Mouse (Mus musculus) cerebellum, postnatal 36 days (tissue): ENCODE data around the gene Ppm1a.
A peak's percentile ranks its signal among the peaks of the same experiment; 100 is the strongest.

Experiments used
- DNase-seq, 2 experiments: peaks; one replicate each; pipeline ENCODE4 v3.0.0; 2021 to 2022; ENCODE audit warnings: mixed read lengths in 2 of 2

Ppm1a gene

DNA sequence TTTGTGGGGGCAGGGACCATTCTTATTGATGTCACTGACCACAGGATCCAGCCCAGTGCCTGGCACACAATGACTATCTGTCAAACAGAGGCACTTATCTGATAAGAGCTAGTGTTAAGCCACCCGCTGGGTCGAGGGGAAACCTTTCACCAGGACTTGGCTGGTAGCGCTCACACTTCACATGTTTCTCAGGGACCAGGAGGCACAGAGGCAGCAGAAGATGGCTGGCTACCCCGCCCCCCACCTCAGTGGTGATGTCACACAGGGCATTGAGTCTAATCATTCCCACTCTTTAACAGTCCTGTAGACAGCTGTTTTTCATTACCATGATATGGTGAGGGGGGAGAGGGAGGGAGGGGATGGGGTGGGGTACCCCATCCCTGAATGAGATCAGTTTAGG is at the start of gene Ppm1a:
Gene Ppm1a (plus strand): TSS at position 370 of the 400 bp plus-strand sequence.
- DNase-seq: no peak

DNA sequence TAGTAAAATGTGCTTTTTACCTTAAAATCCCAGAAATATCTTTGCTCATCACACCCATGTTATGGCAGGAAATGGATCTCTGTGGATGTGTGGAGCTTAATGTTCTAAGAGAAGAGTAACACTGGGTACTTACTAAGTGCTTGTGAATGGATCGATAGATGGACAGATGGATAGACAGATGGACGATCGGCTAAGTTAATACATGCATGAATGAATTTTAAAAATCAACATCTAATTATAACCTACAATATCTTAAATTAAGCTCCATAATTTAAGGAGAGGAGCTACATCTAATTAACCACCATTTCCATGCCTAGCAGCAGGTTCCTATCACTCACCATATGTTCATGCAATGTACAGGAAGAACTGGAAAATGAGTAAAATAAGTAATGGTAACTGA is 47.3 kb upstream of the Ppm1a start:
- no peak for DNase-seq

DNA sequence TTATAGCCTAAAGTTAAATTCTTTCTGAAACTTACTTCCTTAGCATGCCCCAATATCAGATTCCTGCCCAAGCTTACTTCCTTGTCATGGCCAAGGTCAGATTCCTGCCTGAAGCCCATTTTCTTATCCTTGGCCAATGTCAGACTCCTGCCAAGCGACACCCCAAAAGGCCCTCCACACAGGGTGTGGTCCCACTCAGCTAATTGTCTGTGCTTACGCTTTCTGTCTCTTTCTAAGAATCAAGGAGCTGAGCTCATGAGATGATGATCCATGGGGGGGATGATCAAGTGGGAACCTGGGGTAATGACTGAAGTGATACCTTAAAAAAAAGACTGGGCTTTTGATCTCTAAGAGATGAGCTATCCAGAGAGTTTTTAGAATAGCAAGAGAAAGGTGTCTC is 42.4 kb upstream of the Ppm1a start:
- DNase-seq: no peak

DNA sequence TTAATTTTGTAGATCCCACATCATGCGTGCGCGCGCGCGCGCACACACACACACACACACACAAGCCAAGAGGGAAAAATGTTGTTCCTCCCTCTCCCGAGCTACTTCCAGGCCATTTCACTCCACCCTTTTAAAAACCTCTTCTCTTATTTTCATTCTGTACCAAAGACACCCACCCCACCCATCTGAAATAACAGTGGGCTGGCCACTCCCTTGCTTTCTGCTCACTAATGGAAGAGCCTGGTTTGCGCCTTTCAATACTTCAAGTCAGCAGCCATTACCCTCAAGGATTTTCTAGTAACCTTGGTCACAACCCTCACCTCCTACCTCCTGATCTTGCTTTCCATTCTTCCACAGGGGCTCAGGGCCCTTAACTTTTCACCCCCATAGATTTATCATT is 41.4 kb upstream of the Ppm1a start:
- DNase-seq: no peak

DNA sequence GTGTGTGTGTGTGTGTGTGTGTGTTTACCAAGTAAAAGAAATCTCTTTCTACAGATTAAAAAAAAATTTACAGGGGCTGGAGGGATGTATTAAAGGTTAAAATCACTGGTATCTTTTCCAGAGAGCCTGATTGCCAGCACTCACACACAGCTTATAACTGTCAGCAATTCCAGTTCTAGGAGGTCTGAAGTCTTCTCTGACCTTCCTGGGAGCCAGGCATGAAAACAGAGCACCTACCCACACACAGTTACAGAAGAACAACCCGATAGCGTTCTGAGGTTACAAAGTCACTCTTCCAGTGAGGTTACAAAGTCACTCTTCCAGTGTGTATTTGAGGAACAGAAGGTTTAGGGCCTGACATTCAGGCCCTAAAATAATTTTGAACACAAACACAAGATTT is 38.2 kb upstream of the Ppm1a start:
- no peak for DNase-seq

DNA sequence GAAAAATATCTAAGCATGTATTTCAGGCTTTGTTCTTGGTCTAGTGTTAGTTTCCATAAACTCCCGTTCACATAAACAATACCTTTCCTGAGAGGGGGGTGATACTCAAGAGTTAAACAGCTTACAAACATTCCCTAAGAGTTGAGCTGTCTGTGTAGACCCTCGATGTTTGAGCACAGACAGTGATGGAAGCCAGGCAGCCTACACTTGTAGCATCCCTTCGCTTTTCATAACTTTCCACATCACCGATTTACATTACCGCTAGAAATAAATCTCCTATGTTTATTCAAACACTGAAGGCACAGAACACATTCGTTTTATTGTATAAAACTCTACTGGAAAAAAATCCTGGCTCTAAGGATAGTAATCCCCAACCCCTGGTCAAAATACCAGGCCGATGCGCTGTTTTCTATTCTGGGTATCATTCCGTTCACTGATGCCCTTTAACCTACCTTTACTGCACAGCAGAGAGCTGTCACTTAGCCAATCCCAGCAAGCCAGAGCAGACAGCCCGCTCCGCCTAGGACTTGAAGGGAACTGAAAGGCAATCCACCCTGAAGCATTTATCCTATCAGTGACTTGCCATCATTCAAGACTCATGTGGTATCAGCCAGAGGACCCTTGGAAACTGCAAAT is 37.7 kb upstream of the Ppm1a start:
- no peak for DNase-seq

DNA sequence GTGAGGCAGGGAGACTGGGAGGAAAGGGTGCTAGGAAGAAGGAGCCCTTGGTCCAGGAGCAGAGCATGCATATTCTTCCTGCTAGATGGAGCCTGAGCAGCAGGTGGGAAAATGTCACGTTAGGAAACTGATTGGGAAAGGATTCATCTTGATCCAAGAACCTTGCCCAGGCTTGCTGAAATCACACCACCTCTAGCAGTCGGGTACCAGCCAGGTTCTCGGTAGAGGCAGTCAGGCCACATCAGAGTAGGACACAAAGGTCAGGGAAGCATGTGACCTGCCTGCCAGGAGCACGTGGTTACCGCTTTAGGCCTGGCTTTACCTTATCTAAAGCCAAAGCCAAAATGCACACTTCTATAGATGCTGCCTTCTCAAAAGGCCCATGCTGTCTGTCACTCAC is 35.5 kb upstream of the Ppm1a start:
- DNase-seq: no peak

DNA sequence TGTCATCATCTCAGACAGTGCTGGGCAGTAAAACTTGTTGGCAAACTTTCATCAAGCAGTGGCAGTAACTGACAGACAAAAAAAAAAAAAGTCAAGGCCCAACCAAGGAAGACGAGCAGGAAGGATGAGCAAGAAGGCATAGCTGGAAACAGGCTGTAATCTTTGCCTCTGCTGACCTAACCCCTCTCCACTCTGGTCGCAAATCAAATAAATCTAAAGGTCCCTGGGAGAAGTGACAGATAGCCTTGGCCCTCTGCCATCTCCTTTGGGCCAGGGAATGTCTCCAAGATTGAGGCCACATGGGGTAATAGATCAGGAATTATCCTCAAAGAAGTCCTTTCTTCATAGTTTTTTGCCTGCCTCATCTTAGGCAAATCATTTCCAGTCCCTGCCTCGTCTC is 33.3 kb upstream of the Ppm1a start:
- DNase-seq: no peak

DNA sequence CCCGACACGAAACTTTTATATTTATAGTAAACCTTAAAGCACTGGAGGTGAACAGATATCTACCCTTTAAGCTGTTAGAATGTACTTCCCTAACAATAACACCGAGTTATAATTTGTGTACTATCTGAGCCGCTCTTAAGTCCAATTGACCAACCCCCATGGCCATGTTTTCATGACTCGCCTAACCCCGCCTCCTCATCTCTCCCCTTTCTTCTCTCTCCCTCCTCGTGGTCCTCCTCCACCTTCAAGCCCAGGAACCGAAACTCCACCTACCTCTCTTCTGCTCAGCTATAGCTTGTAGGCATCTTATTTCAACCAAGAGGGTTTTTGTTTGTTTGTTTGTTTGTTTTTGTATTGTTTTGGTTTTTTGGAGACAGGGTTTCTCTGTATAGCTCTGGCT is 30.2 kb upstream of the Ppm1a start:
- no peak for DNase-seq

DNA sequence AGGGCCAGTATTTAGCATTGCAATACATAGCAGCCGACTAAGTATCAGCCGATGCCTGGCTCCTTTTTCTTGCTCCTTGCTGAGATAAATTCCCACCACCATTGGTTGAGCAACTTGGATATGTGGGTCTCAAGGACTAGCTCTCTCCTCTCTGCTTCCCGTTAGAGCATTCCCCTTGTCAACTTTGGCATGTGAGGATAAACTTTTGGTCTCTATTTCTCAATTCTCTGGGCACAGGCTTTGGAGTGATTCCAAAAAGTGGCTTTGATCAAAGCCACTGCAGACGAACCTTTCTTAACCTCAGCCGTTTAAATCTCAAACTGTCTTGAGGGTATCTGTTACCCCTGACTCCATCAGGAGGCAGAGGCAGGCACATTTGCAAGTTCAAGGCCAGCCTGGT is 29.6 kb upstream of the Ppm1a start:
- no peak for DNase-seq

DNA sequence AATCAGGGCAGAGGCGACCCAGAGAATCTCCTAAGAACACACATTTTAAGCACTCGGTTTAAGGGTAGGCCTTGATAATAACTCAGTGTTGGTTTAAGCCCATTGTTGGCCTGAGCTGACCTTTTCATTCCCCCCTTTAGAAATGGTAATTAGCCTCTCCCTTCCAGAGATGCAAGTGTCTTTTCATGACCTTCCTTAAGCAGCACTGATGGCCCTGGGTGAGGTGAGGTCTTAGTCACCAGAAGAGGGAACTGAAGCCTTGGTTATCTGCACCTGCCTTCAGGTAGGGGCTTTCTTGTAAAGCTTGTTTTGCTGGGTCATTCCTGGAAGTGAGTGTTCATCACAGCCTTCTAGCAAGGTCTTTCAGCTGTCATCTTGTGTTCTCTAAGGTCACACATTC is 23.1 kb upstream of the Ppm1a start:
- no peak for DNase-seq

DNA sequence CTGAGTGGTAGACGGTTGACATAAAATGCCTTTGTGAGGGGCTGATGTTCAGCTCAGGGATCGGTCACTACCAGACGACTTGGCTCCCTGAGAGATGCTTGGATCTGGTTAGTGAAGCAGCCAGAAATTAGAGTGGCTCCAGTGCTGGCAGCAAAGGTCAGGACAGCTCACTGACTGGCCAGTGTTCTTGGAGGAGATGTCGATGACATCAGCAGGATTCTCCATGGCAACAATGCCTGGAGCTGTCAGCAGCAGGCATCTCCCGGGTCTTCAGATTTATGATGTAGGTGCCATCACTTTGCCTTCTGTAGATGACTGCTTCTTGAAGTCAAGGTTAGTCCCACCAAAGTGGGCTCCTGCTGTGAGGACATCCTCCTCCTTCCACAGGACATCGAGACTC is 16.1 kb upstream of the Ppm1a start:
- no peak for DNase-seq

DNA sequence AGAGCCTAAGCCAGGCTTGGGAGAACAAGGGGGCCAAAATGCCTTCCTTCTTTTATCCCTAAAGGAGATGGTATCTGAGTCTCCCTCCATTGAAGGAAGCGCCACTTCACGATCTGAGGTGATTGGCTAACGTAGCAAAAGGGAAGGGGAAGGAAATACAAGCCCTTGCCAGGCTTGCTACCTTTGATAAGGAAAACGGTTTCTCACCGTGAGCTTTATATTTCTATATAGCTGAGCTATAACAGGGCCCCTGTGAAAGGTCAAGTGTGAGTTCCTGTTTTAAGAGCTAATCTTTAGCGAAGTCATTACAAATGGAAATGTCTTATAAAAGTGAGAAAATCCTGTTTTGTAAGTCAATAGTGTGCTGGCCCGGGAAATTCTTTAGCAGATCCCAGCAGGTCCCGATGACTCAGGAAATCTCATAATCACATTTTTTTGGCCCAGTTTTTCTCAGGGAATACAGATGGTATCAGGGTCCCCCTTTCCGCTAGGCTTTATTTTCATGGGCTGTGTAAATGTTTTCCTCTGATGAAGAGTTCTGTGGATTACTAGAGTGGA is 12.4 kb upstream of the Ppm1a start:
- no peak for DNase-seq

DNA sequence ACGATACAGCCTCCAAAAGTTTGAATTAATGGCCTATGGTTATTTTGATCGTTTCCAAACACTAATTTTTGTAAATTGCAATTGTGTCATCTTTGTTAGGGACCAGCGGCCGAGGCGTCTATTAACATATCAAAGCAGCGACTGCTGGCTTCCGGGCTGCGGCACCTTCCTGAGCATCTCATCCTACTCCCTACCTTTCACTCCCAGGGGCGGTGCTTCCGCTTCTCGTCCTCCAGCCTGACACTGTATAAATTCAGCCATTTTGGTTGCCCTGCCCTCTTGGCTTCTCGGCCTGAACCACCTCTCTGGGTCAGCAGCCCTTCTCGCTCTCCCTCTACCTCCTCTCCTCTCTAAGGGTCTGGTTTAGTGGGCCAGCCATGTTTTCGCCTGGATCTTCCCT is 11.8 kb upstream of the Ppm1a start:
- no peak for DNase-seq

DNA sequence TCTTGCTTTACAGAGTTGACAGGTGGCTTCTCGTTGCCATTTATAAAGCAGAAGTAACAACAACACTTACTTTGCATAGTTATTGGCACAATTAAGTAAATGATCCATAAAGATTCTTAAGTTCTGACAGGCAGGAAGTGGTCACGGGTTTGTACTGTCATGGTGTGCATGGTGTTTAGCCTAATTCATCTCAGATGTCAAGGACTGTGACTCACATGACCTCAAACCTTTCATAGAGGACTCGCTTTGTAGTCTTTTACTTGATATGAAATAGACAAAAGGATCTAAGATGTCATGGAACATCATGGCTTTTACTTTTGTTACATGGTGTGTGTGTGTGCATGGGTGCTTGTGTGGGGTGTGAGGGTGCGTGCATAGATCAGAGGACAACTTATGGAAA is 8.9 kb upstream of the Ppm1a start:
- no peak for DNase-seq

DNA sequence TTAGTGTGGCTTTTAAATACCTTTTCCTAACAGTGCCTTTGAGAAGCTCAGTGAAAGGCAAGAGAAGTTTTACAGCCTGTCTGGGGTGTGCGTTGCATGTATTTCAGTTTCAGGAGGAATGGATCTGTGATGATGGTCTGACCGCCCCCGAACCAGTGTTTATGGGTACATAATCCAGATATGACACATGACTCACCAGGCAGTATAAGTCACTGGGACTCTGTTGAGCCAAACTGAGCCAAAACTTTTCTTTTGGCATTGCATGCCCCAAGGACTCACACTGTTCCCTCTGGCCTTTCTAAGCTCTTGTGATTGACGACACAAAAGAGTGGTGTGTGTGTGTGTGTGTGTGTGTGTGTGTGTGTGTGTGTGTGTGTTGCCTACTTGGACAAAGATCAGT is 8.4 kb upstream of the Ppm1a start:
- no peak for DNase-seq

DNA sequence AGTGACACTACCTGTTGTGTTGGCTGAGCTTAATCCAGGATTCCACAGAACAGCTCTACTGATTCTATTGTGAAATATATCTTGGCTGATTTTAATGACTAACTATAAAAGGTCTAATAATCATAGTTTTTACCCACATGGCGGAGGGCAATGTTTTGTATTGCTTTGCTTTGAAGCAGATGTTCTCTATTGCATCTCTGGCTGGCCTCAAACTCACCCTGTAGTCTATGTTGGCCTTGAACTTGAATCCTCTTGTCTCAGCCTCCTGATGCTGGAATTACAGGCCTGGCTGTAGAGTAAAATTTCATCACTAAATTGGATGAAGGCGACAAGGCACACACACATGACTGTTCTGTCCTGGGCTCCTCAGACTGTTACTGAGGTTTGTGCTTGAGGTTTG is 7.8 kb upstream of the Ppm1a start:
- no peak for DNase-seq

DNA sequence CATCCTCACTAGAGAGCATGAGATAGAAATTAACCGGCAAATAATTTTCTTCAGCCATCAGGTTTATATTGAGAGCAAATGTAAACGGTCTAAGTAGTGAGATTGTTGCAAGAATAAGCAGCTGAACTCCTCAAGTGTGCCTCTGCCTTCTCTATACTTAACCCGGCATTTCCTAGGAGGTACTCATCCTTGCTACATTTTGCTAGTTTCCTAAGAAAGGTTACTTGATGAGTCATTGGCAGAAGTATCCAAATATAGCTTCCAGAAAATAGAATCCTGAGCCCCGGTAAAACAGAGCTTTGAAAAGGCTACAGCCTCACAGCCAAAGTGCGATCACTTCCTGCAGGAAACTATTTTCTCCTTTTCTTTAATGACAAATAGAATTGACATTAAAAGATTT is 7.2 kb upstream of the Ppm1a start:
- no peak for DNase-seq

DNA sequence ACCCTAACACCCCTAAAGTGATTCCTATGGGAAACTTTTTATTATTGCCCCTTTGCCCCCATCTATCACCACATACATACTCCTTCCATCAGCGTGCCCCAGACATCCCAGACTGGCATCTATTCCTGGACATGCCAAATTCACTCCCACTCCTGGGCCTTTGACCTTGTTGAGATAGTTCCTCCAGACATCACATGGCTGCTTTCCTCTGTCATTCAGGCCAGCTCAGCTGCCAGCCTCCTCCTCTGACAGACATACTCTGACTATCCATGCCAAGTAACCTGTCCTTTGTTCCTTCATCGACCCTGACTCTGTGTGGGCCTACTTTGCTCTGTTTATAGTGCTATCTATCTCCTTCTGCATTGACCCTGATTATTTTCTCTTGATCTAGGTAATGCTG is 6.6 kb upstream of the Ppm1a start:
- no peak for DNase-seq

DNA sequence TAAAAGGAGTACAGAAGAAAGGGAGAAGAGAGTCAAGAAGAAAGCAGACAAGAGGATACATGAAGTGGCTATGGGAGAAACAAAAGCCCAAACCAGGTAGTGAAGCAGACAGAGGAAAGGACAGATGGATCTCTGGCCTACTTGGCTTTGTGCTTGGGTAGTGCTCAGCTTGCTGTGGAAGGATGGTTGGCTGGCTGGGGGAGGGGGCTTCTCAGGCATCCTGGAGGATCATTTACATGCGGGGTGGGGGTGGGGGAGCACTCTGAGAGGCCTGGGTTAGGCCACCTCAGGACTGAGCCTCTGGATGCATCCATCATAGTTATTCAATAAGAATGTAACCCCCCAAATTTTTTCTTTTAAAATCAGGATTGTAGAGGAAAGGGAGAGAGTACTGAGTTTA is 341 bp downstream of the Ppm1a start:
- DNase-seq: no peak

DNA sequence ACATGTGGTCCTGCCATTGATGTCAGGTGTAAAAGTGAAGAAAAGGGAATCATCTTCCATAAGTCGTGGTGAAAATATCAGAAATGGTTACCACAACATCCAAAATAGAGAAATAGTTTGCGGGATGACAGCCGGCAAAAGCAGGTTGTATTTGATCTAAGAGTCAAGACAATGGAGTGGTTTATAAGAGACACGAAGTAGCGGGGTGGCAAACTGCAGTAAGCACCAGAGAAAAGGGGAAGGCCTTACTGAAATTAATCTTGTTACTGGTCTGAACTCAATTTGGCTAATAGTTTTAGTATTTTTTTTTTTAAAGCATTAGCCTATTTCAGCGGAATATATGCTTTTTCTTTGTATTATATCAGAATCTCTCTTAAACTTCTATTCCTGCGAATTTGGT is 2.7 kb downstream of the Ppm1a start:
- no peak for DNase-seq

DNA sequence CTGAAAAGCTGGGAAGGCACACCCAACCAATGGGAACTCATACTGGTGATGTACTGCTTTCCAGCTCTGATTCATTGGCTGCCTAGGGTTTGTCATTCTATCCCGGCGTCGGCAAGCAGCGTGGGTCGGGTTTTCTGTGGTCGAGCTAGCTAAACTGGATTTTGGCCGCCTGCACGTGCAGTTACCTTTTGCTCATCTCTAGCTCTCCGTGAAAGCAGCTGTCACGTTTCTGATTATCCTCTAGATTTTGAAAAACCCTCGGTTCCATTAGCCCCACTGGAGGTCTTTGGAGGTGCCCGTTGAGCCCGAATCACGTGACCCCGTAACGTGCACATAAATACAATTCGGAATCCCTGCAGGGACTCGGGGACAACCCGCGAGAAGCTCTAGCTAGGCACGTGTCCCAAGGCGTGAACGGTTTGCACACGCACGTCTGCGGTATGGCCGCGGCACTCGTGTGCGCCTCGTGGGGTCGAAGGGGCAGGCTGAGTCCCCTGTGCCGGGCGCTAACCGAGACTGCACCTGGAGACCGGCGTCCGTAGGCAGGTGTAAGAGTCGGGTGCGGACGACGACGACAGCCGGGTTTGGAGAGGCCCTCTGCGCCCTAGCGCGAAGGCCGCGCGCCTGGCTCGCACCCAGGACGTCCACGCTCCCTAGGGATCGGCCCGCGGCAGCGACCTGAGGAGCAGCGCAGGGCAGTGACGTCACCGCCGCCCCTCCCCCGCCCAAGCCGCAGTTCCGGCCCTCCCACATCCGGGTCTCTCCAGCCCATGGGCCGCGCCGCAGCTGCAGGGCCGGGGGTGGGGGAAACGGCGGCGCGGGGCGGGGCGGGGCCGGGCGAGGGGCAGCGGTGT is 3.3 kb downstream of the Ppm1a start:
- peak; percentile 93 to 95 for DNase-seq

DNA sequence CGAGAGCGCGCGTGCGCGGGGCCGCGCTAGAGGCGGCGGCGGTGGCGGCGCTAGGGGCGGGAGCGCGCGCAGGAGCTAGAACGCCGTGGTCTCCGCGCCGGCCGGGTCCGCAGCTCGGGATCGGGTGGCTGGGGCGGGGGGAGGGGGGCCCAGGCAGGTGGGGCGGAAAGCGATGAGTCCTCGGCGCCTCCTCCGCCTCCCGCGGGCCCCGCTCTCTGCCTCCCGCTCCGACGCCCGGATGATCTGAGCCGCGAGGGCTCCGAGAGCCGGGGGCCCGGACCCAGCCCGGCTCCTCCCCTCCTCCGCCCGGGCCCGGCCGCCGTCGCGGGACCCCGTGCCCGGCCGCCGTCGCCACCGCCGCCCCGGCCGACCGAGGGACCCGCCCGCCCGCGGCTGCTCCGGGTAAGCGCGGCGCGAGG is 4.0 kb downstream of the Ppm1a start:
- no peak for DNase-seq

DNA sequence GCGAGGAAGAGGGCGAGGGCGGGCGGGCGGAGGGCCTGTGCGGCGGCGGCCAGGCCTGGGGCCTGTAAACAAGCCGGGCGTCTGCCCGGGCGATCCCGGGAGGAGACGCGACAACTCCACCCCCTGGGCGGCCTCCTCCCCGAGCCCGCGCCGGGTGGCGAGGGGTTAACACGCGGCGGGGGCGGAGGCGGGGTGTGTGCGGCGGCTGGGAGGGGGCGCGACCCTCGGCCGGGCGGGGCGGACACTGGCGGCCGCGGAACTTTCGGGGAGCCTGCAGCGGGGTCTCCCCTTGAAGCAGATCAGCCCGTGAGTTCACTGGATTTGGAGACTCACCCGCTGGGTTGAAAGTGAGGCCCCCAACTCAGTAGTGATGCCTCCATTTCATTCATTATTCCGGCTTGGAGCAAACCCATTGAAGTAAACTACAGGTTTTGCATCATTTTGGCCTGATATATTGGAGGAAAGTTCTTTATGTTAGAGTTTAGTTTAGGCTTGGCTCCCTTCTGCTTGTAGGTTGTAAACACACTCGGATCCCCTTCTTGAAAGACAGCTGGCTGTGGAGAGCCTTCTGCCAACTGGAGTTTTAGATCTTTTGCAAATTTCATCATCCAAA is 4.5 kb downstream of the Ppm1a start:
- peak in 1 of 2 experiments; percentile 61 for DNase-seq
